ENCODE assay signal across 8 mouse cellular contexts in genomic region chr16:72665454-72665853, GRCm38 (mm10).
DNase-seq lines count a peak whose midpoint lies in the region; ATAC-seq and TF ChIP-seq lines count a peak whose summit lies in the region.

No protein-coding gene starts in this region.

- WGBS in lung, embryonic 15.5 days = 40% methylated on average over 5 of the region's 5 CpGs
- 11% methylated on average over 5 of the region's 5 CpGs for WGBS in liver, embryonic 15.5 days (ENCODE audit: insufficient replicate concordance)
- 36% methylated on average over 5 of the region's 5 CpGs for WGBS in stomach, postnatal 0 days

- no peaks in the 10 kb centered on the region for H3K36me3 ChIP-seq in lung, embryonic 15.5 days
- no peaks in the 10 kb centered on the region for H3K36me3 ChIP-seq in liver, embryonic 15.5 days (replicated peaks)
- no peaks in the 10 kb centered on the region for H3K36me3 ChIP-seq in stomach, postnatal 0 days (ENCODE audit: control insufficient read depth, insufficient read depth, low read length)

- no peaks in the 10 kb centered on the region for H3K9me3 ChIP-seq in lung, embryonic 15.5 days
- no peaks in the 10 kb centered on the region for H3K9me3 ChIP-seq in liver, embryonic 15.5 days (replicated peaks)
- H3K9me3 ChIP-seq in stomach, postnatal 0 days (ENCODE audit: control insufficient read depth, low read length) = no peaks in the 10 kb centered on the region

- TF ChIP-seq EP300 in stomach, postnatal 0 days (optimal IDR thresholded peaks at IDR 0.05) = no peak

- H3K27me3 ChIP-seq in lung, embryonic 15.5 days = no peaks in the 10 kb centered on the region
- peaks cover 13% of the 10 kb centered on the region for H3K27me3 ChIP-seq in liver, embryonic 15.5 days
- no peaks in the 10 kb centered on the region for H3K27me3 ChIP-seq in stomach, postnatal 0 days (ENCODE audit: control insufficient read depth, insufficient read depth, low read length)

- H3K4me1 ChIP-seq in lung, embryonic 15.5 days = peaks cover 22% of the 10 kb centered on the region
- no peaks in the 10 kb centered on the region for H3K4me1 ChIP-seq in liver, embryonic 15.5 days (replicated peaks)
- H3K4me1 ChIP-seq in stomach, postnatal 0 days (replicated peaks; ENCODE audit: control insufficient read depth, insufficient read depth) = no peaks in the 10 kb centered on the region

- DNase-seq in lung, postnatal 4 days = no peak
- DNase-seq in stomach, postnatal 0 days (ENCODE audit: low spot score) = no peak
- DNase-seq in kidney, adult 9 months = no peak
- no peak for DNase-seq in cerebellum, postnatal 14 days

- TF ChIP-seq CTCF in stomach, postnatal 0 days (IDR thresholded peaks at IDR 0.05; ENCODE audit: low read depth) = no peak

- peak overlapping the region; percentile 57 for H3K4me3 ChIP-seq in lung, embryonic 15.5 days
- peak overlapping the region; percentile 12; the same call in 1 of the 2 replicates for H3K4me3 ChIP-seq in liver, embryonic 15.5 days (replicated peaks)
- H3K4me3 ChIP-seq in stomach, postnatal 0 days (ENCODE audit: low read depth, low read length) = peak overlapping the region; percentile 80

- ATAC-seq in lung, embryonic 15.5 days (ENCODE audit: borderline replicate concordance, extremely low read depth, low FRiP score, low TSS enrichment) = no peak
- ATAC-seq in hematopoietic stem cell, adult 5-6 weeks (replicated peaks in 1 of 2; ENCODE audit: insufficient read depth in 1 of 2, low FRiP score in 2 of 2, low TSS enrichment in 1 of 2, low read depth in 1 of 2, poor library complexity in 2 of 2, severe bottlenecking in 2 of 2) = peak; percentile 37 to 52
- no peak for ATAC-seq in liver, embryonic 15.5 days (ENCODE audit: insufficient read depth)
- no peak for ATAC-seq in stomach, postnatal 0 days (ENCODE audit: low FRiP score, low TSS enrichment)
- ATAC-seq in monocyte, adult 5-6 weeks (replicated peaks; ENCODE audit: insufficient number of reproducible peaks, low FRiP score, low TSS enrichment, poor library complexity, severe bottlenecking) = no peak

- peak overlapping the region; percentile 8 for H3K9ac ChIP-seq in lung, embryonic 15.5 days
- H3K9ac ChIP-seq in liver, embryonic 15.5 days = no peak overlapping the region
- H3K9ac ChIP-seq in stomach, postnatal 0 days (ENCODE audit: low read length) = no peak overlapping the region

- no peak overlapping the region for H3K27ac ChIP-seq in lung, embryonic 15.5 days
- no peak overlapping the region for H3K27ac ChIP-seq in liver, embryonic 15.5 days (replicated peaks)
- no peak overlapping the region for H3K27ac ChIP-seq in stomach, postnatal 0 days (replicated peaks)

- H3K4me2 ChIP-seq in lung, embryonic 15.5 days = peak overlapping the region; percentile 56
- peak overlapping the region; percentile 39 for H3K4me2 ChIP-seq in liver, embryonic 15.5 days
- H3K4me2 ChIP-seq in stomach, postnatal 0 days (replicated peaks; ENCODE audit: low read depth) = peak overlapping the region; percentile 77

Comparison
In these comparisons a context has a peak if more than half of its experiments do, and no peak if none do; other contexts are left out.
1. ATAC-seq: peak in hematopoietic stem cell, adult 5-6 weeks (2 of 2); none in lung, embryonic 15.5 days (single experiment), liver, embryonic 15.5 days (single experiment), stomach, postnatal 0 days (single experiment) and monocyte, adult 5-6 weeks (single experiment).
2. H3K4me3 ChIP-seq: peak in every context shown above with its lines; median percentile 80 in stomach, postnatal 0 days; 57 in lung, embryonic 15.5 days; 12 in liver, embryonic 15.5 days.
3. Peak in every context shown above with its lines, with median percentiles within 50 percentile points of each other: H3K4me2 ChIP-seq.